Mouse (Mus musculus): ENCODE results near the gene Zhx3. TPM values are rescaled to one million over a fixed set of nuclear protein-coding genes. Genes with fewer than 3 reads are reported as not detected.

Gene Zhx3
- total and polyA plus RNA-seq, 2 experiments = 12.3 to 33.5 TPM

- TF ChIP-seq CTCF (IDR thresholded peaks at IDR 0.05; ENCODE audit: low read depth, low read length) (no peak), POLR2A (IDR thresholded peaks at IDR 0.05; ENCODE audit: extremely low read depth, insufficient read depth, low read length) (no peak)
- Histone ChIP-seq H3K79me2 (ENCODE audit: control insufficient read depth, insufficient read depth, low read length) (peaks cover 25% of the 10 kb centered on the region; the same call in 1 of the 2 replicates), H3K36me3 (ENCODE audit: control insufficient read depth, insufficient read depth, low read length) (peaks cover 3% of the 10 kb centered on the region; the same call in 1 of the 2 replicates), H3K27ac (replicated peaks; ENCODE audit: insufficient read depth, low read depth, low read length) (peak overlapping the region; percentile 38), H3K4me1 (ENCODE audit: control insufficient read depth, insufficient read depth, low read length) (peaks cover 39% of the 10 kb centered on the region), H3K4me3 (ENCODE audit: insufficient read depth, low read depth, low read length) (no peak overlapping the region), H3K9ac (ENCODE audit: low read depth, low read length) (no peak overlapping the region), H3K27me3 (ENCODE audit: control insufficient read depth, insufficient read depth, low read length) (no peaks in the 10 kb centered on the region)
- DNase-seq (ENCODE audit: extremely low read depth, low read depth, low spot score) = peak; percentile 86
- WGBS = 26% methylated on average over 3 of the region's 3 CpGs
These were observed 22.4 kb downstream of the Zhx3 start for GRCm38 (mm10) chr2:160850360-160850759.

GRCm38 (mm10) chr2:160849617-160850240 lies 23.1 kb downstream of the Zhx3 start:
- H3K4me3 ChIP-seq (ENCODE audit: insufficient read depth, low read depth, low read length) = no peak overlapping the region
- H3K4me1 ChIP-seq (ENCODE audit: control insufficient read depth, insufficient read depth, low read length) = peaks cover 40% of the 10 kb centered on the region
- no peak overlapping the region for H3K9ac ChIP-seq (ENCODE audit: low read depth, low read length)
- peaks cover 30% of the 10 kb centered on the region; the same call in 1 of the 2 replicates for H3K79me2 ChIP-seq (ENCODE audit: control insufficient read depth, insufficient read depth, low read length)
- peak overlapping the region; percentile 77 for H3K27ac ChIP-seq (replicated peaks; ENCODE audit: insufficient read depth, low read depth, low read length)
- H3K36me3 ChIP-seq (ENCODE audit: control insufficient read depth, insufficient read depth, low read length) = peaks cover 3% of the 10 kb centered on the region; the same call in 1 of the 2 replicates
- peak; percentile 67 for DNase-seq (ENCODE audit: extremely low read depth, low read depth, low spot score)
- WGBS = 22% methylated on average over 3 of the region's 3 CpGs
- no peak for TF ChIP-seq POLR2A (IDR thresholded peaks at IDR 0.05; ENCODE audit: extremely low read depth, insufficient read depth, low read length)
- TF ChIP-seq CTCF (IDR thresholded peaks at IDR 0.05; ENCODE audit: low read depth, low read length) = peak; percentile 47; the same call in 1 of the 2 replicates
- H3K27me3 ChIP-seq (ENCODE audit: control insufficient read depth, insufficient read depth, low read length) = no peaks in the 10 kb centered on the region

DNA sequence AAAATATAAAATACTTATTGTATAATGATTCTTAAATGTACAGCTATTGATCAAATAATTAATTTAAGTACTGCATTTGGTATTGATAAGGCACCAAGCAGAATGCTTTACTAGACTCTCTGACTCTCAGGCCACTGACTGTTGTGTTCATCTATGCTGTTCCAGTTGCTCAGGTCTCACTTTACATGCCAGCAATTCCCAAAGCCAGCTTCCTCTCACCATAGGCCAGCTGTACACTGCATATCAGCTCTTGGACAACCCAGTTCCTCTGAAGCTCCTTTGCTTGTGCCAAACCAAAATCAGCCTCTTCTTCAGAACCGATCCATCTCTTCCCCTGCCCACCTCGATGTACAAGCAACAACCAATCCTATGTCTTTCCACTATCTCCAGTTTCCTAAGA lies 24.6 kb downstream of the Zhx3 start:
- Histone ChIP-seq H3K4me1 (ENCODE audit: control insufficient read depth, insufficient read depth, low read length) (peaks cover 37% of the 10 kb centered on the region), H3K27me3 (ENCODE audit: control insufficient read depth, insufficient read depth, low read length) (no peaks in the 10 kb centered on the region), H3K9ac (ENCODE audit: low read depth, low read length) (peak overlapping the region; percentile 17; the same call in 1 of the 2 replicates), H3K79me2 (ENCODE audit: control insufficient read depth, insufficient read depth, low read length) (peaks cover 37% of the 10 kb centered on the region; the same call in 1 of the 2 replicates), H3K4me3 (ENCODE audit: insufficient read depth, low read depth, low read length) (no peak overlapping the region), H3K36me3 (ENCODE audit: control insufficient read depth, insufficient read depth, low read length) (peaks cover 3% of the 10 kb centered on the region; the same call in 1 of the 2 replicates), H3K27ac (replicated peaks; ENCODE audit: insufficient read depth, low read depth, low read length) (peak overlapping the region; percentile 65)
- peak; percentile 70 for DNase-seq (ENCODE audit: extremely low read depth, low read depth, low spot score)
- WGBS = 32% methylated on average over 2 of the region's 2 CpGs
- no peak for TF ChIP-seq CTCF (IDR thresholded peaks at IDR 0.05; ENCODE audit: low read depth, low read length)
- no peak for TF ChIP-seq POLR2A (IDR thresholded peaks at IDR 0.05; ENCODE audit: extremely low read depth, insufficient read depth, low read length)

- Histone ChIP-seq H3K36me3 (ENCODE audit: control insufficient read depth, insufficient read depth, low read length) (peaks cover 3% of the 10 kb centered on the region; the same call in 1 of the 2 replicates), H3K79me2 (ENCODE audit: control insufficient read depth, insufficient read depth, low read length) (peaks cover 39% of the 10 kb centered on the region; the same call in 1 of the 2 replicates), H3K27me3 (ENCODE audit: control insufficient read depth, insufficient read depth, low read length) (no peaks in the 10 kb centered on the region), H3K4me3 (ENCODE audit: insufficient read depth, low read depth, low read length) (no peak overlapping the region), H3K4me1 (ENCODE audit: control insufficient read depth, insufficient read depth, low read length) (peaks cover 37% of the 10 kb centered on the region), H3K27ac (replicated peaks; ENCODE audit: insufficient read depth, low read depth, low read length) (peak overlapping the region; percentile 59), H3K9ac (ENCODE audit: low read depth, low read length) (no peak overlapping the region)
- DNase-seq (ENCODE audit: extremely low read depth, low read depth, low spot score) = peak; percentile 92
- WGBS = 14% methylated on average over 1 of the region's 1 CpGs
- TF ChIP-seq CTCF (IDR thresholded peaks at IDR 0.05; ENCODE audit: low read depth, low read length) = no peak
- TF ChIP-seq POLR2A (IDR thresholded peaks at IDR 0.05; ENCODE audit: extremely low read depth, insufficient read depth, low read length) = no peak
These were observed 25.1 kb downstream of the Zhx3 start for GRCm38 (mm10) chr2:160847664-160848063.

DNA sequence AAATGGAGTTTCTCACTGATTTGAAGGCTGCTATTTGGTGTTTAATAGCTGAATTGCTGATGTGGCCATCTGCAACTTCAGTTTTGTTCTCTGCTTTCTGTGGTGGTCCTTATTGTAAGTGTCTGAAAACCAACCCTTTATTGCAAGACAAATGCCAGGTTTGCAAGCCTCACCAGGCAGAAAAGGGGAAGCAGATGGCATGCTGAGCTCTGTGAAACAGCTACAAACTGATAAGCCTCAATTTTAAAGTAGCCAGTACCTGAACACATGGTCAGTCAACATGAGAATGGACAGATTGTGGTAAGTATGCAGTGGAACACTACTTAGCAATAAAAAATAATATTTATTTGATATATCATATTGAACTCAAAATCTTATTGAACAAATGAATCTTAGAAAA lies 32.0 kb downstream of the Zhx3 start:
- no peak overlapping the region for H3K4me3 ChIP-seq (ENCODE audit: insufficient read depth, low read depth, low read length)
- peaks cover 10% of the 10 kb centered on the region for H3K4me1 ChIP-seq (ENCODE audit: control insufficient read depth, insufficient read depth, low read length)
- no peak for TF ChIP-seq CTCF (IDR thresholded peaks at IDR 0.05; ENCODE audit: low read depth, low read length)
- no peak for TF ChIP-seq POLR2A (IDR thresholded peaks at IDR 0.05; ENCODE audit: extremely low read depth, insufficient read depth, low read length)
- DNase-seq (ENCODE audit: extremely low read depth, low read depth, low spot score) = no peak
- H3K79me2 ChIP-seq (ENCODE audit: control insufficient read depth, insufficient read depth, low read length) = peaks cover 39% of the 10 kb centered on the region; the same call in 1 of the 2 replicates
- peaks cover 16% of the 10 kb centered on the region for H3K36me3 ChIP-seq (ENCODE audit: control insufficient read depth, insufficient read depth, low read length)
- no peak overlapping the region for H3K27ac ChIP-seq (replicated peaks; ENCODE audit: insufficient read depth, low read depth, low read length)
- no peak overlapping the region for H3K9ac ChIP-seq (ENCODE audit: low read depth, low read length)
- no peaks in the 10 kb centered on the region for H3K27me3 ChIP-seq (ENCODE audit: control insufficient read depth, insufficient read depth, low read length)

GRCm38 (mm10) chr2:160810802-160811201 lies 62.0 kb downstream of the Zhx3 start:
- Histone ChIP-seq H3K4me3 (ENCODE audit: insufficient read depth, low read depth, low read length) (no peak overlapping the region), H3K36me3 (ENCODE audit: control insufficient read depth, insufficient read depth, low read length) (peaks cover 4% of the 10 kb centered on the region), H3K79me2 (ENCODE audit: control insufficient read depth, insufficient read depth, low read length) (peaks cover 11% of the 10 kb centered on the region), H3K9ac (ENCODE audit: low read depth, low read length) (no peak overlapping the region), H3K27me3 (ENCODE audit: control insufficient read depth, insufficient read depth, low read length) (no peaks in the 10 kb centered on the region), H3K4me1 (ENCODE audit: control insufficient read depth, insufficient read depth, low read length) (peaks cover 25% of the 10 kb centered on the region), H3K27ac (replicated peaks; ENCODE audit: insufficient read depth, low read depth, low read length) (no peak overlapping the region)
- 60% methylated on average over 1 of the region's 1 CpGs for WGBS
- peak; percentile 90 for DNase-seq (ENCODE audit: extremely low read depth, low read depth, low spot score)
- TF ChIP-seq POLR2A (IDR thresholded peaks at IDR 0.05; ENCODE audit: extremely low read depth, insufficient read depth, low read length) (no peak), CTCF (IDR thresholded peaks at IDR 0.05; ENCODE audit: low read depth, low read length) (no peak)

Data from liver, adult 2 months (tissue).